Mouse (Mus musculus) right cerebral cortex, adult 18-20 months (tissue): ENCODE measurements around the gene Rnf8.
A peak's percentile ranks its signal among the peaks of the same experiment; 100 is the strongest.
"Not testable (repeated sequence)": the region's sequence is repeated elsewhere in the genome, so short reads cannot be mapped to it uniquely, and the experiment has no call there.

Source experiments
- DNase-seq: peaks from one replicate; pipeline ENCODE4 v3.0.0; 2022; ENCODE audit warnings: mixed read lengths

The Rnf8 gene

DNA sequence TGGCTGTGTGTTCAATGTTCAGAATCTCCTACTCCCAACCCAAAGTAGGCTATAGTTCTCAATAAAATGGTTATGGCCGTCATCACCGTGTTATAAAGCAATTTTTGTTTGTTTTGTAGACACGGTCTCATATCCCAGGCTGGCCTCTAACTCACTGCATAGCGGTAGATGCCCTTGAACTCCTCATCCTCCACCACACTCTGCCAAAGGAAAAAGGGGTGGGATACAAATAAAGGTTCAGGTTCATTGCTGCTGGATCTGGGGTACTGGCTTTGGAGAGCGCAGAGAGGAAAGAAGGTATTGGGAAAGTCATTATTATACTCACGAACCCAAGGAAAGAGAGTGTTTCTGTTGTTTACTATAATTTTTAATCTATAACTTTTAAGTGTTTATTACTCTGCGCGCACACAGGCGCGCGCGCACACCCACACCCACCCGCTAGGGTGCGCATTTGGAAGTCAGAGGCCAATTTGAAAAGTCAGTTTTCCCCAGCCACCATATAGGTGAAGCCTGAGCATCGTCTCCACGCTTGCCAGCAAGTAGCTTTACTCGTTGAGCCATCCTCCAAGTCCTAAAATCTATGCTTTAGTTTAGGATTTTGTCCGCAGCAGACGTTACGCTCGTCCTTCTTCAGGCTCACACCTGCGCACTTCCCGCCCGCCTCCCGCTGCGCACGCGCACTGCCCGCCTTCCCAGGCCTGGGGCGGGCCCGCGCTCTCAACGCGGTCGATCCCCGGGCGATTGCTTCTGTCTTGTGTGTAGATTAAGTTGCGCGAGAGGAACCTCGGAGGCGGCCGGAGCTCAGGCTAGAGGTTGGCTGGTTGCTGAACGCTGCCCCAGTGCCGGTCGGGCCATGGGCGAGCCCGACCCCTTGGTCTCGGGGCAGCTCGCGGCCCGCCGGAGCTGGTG, at the start of gene Rnf8, which contains the start of gene Gm28043:
TSS of gene Rnf8 (plus strand) at position 676 of the 909 bp plus-strand sequence.
TSS of gene Gm28043 (plus strand) at position 762 of the 909 bp plus-strand sequence.
- peak; percentile 93 for DNase-seq

DNA sequence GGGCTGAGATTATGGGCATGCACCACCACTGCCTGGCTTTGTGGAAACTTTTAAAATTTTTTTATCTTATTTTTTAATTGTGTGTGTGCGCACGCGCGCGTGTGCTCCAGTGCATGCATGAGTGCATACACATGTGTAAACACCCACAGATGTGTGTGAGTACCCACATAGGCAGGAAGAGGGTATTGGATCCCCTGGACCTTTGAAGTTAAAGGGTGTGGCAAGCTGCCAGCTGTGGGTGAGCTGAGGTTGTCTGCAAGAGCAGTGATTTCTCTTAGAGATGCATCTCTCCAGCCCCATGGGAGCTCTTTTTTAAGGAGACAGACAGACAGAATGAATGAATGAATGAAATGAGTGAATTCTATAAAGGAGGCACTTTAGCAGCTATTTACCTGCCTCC, 49.1 kb upstream of the Rnf8 start:
- DNase-seq: no peak

DNA sequence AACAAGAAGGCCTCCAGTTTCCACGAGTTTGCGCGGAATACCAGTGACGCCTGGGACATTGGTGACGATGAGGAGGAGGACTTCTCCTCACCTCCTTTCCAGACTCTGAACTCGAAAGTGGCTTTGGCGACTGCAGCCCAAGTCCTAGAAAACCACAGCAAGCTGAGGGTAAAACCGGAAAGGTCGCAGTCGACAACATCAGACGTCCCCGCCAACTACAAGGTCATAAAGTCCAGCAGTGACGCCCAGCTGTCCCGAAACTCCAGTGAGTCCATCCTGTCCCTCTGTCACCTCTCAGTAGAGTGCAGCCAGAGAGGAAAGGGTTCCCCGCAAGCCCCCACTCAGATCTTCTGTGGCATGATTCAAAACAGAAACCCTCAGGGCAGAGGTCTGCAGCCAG, 46.2 kb upstream of the Rnf8 start:
- DNase-seq: no peak

DNA sequence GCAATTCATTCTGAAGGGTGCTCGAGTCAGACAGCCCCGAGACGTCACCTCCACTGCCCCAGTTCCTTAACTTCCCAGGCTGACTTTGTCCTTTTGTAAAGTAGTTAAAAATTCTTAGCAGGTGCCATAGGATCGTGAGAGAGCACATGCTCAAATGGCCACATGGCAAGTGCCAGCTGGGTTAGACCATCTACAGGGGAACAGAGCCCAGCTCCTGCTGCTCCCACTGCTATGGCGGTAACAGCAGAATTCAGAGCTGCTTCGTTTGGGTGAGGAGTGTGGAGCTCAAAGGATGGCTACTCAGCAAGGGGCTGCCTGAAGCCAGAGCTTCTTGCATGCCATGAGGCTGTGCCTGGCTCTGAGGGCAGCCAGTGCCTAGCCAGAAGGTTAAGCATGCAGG, 44.8 kb upstream of the Rnf8 start:
- DNase-seq: no peak

DNA sequence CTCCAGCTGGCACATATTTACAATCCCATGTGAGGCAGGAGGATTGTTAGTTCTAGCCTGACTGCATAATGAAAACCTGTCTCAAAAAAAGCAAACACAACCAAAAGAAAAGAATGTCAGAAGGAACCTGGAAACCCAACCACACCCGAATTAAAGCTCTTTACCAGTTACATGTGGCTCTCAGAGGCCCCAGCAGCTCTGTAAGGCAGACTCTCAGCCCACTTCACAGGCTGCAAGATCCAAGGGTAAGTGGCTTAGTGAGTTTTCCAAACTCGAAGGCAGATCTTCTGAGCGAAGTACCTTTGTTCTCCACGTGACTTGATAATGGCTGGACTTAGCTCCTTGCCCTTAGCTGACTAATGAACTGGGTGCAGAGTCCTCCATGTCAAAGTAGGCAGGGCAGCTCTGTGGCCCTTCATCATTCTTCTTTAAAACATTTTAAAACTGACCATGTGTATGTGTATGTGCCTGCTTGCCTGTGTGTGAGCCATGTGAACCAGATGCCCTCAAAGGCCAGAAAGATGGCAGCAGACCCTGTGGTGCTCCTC, 34.9 kb upstream of the Rnf8 start:
- DNase-seq: no peak

DNA sequence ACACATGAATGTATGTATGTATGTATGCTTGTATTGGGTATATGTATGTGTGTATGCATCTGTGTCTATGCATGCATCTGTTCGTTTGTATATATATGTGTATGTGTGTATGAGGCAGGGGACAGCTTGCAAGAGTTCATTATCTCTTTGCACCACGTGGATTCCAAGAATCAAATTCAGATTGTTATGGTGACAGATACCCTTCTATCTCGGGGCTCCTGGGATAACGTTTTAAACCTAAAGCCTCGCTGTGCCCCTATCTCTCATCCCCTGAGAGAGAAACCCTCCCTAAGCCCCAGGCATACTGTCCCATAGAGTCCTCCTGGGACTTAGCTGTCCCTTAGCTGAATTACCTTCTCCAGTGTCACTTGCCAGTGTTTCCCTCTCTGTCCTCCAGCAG, 31.0 kb upstream of the Rnf8 start:
- no peak for DNase-seq

DNA sequence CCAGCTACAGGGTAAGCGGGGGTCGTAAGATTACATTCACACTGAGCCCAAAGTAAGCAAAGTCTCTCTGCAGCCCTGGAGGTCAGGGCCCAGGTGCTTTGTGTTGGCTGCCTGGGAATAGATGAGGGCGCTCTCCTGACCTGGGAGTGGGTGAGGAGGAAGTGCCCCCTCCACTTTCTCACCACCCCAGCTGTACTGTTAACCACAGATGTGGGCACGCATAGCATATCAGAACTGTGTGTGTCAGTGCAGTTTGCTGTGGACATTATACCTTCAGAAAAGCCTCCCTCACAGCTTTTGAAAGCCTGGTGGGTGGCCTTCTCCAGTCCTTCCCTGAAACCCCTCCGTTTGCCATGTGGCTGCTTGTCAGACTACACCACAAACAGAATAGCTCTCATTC, 30.3 kb upstream of the Rnf8 start:
- no peak for DNase-seq

DNA sequence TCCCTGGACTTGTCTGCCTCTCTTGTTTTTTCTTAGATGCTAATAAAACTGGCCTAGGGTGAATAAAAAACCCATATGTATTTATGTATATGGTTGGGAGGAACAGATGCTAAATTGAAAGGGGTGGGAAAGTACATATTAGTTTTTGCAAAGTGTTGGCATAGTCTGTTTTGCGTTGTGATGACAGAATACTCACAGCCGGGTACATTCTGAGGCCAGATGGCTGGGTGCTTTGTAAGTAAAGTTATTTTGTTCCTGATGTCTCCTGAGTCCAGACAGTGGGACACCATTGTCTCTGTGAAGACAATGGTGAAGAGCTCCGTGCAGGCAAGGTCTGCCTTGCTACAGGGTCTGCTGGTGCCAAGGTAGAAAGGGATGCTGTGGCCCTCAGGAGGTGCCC, 29.9 kb upstream of the Rnf8 start:
- DNase-seq: no peak

DNA sequence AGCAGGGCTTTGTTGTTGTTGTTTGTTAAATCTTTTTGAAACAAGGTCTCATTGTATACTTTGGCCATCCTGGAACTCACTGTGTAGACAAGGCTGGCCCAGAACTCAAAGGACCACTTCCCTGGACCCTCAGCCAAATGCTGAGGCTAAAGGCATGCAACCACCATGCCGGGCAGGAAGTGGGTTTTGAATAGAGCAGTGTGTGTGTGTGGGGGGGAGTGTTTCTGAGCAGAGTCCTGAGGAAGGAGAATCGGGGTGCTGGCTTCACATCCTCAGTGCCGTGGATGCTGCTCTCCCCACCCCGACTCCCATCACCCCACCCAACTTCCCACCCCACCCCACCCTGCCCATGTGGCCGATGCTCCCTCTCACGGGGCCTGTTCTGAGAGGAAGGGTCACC, 29.1 kb upstream of the Rnf8 start:
- no peak for DNase-seq

DNA sequence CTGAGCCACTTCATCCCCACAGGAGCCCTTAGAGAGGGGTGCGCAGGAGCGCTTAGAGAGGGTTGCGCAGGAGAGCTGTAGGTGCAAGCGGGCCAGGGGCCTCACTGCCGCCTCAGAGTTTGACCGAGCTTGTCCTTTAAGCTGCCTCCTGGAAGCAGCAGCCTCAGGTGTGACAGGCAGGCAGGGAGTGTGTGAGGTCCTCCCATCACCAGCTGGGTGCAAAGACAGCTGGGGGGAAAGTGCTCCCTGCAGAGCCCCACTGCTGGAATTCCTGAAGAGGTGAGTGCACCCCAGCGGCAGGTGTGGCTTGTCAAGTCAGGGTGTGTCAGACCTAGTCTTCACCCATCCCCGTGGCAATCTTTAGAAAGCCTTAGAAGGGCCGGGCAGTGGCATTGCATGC, 27.7 kb upstream of the Rnf8 start:
- DNase-seq: no peak

DNA sequence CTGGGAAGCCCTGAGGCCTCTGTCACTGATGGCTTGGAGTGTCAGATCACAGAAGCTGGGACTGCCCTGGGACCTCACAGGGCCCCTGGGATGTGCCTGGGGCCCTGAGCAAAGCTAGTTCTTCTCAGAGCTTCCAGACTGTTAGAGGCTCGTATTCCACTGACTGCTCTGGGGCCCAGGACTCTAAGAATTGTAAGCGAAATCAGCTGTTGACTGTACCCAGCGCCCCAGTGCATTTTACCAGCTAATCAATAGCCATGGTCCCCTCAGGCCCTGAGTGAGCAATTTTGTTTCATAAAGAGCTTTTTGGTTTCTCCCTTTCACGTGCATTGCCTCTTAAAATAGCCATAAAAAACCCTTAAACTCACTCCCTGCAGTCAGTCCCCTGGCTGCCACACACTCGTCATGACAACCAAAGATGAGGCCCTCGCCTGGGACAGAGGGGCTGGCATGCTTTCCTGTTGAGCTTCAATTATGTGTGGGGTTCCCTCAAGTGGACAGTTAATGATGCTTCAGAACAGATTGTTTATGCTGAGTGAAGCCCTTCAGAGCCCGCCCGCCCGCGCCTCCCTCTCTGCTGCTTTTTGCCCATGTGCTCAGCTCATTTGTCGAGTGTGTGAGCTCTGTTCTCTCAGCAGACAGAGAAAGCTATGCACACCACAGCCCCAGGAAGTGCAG, 25.2 kb upstream of the Rnf8 start:
- DNase-seq: peak; percentile 10

DNA sequence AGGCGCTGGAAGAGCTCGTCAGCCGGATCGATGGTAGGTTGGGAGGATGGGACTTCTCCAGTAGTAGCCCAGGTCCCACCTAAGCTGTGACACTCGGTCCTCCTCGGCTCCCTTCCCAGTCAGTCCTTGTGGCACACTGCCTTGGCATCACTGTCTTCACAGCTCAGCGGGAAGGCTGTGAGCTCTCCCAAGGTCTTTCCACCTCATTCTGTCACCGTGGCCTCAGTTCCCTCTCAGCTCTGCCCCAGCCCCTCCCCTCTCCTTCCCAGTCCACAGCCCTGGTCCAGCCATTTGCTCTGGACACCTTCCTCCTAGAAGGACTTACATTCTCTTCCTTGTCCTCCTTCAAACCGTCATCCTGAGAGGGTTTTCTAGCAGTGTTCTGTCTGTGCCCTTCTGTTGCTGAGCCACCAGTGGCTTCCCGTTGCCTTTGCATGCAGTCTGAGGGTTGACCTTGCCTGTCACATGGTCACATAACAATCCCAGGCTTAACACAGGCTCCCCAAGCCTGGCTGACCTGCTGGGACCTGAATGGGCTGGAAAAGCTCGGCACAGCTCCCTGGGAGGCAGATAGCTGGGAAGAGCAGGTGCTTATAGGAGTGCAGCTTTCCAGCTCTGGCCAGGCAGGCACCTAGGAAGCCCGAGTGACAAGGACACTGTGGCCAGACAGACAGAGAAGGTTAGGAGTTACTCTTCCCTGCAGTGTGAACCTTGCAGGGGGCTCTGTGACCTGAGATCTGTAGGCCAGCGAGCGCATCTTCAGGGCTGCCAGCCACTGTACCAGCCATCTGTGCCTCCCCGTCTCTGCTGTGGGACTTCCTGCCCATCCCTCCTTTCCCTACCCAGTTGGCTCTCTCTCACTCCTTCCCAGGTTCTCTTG, 18.5 kb upstream of the Rnf8 start:
- DNase-seq: no peak

DNA sequence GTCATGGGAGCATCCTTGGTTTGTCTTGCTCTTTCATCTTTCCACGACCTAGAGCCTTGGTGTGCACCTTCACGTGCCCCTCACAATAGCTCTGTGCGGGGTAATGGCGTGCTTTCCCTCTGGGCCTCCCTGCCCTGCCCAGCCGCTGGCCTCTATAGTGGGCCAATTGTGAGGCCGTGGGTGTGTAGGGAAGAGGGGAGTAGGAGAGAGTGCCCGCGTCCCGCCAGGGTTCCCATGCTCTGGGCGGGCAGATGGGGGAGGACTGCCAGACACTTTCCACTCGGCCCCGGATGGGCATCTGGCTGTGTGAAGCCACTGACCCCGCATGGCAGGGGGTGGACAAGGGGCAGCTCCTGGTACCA, 17.8 kb upstream of the Rnf8 start:
- no peak for DNase-seq

DNA sequence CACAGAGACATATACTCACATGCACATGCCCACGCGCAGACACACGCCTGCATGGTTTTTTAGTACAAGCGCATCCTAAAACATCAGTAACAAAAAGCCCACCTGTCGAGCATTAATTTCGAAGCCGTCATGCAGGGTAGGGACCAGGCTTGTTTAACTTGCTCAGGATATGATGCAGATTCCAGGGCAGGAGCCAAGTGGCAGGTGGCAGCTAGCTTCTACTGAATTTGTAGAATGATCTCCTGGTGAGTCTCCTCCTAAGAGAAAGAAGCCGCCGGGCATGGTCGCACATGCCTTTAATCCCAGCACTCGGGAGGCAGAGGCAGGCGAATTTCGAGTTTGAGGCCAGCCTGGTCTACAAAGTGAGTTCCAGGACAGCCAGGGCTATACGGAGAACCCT, 15.5 kb upstream of the Rnf8 start:
- DNase-seq: no peak

DNA sequence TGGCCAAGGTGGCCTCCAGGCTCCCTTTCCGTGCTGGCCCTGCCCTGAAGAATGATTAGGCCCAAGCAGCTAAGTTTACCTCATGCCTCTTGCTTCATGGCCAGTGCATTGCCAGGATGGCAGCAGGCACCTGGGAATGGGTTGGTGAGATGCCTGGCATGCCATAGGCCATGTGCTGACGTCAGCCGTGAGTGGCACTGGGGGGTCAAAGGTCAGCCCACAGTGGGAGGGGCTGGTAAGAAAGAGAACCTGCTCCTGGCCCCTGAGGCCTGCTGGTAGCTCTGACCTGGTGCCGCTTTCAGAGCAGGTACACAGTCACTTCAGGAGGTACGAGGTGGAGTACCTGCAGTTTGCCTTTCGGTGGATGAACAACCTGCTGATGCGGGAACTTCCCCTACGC, 15.1 kb upstream of the Rnf8 start:
- DNase-seq: no peak

DNA sequence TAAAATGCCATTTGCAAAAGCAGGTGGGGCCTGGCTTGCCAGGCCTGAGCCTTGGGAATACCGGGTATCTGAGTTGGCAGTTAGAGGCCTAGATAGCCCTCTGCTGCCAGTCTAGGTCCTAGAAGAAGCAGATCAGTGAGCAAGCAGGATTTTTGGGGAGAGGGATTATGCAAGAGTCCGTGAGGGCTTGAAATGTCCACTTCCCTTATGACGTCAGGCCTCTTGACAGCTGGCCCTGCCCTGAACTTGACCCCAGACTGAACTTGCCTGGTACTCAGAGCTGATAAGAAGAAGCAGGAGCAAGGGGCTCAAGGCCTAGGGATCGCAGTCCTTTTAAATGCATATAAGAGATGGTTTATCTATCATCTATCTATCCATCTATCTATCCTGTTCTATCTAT, 13.2 kb upstream of the Rnf8 start:
- no peak for DNase-seq

DNA sequence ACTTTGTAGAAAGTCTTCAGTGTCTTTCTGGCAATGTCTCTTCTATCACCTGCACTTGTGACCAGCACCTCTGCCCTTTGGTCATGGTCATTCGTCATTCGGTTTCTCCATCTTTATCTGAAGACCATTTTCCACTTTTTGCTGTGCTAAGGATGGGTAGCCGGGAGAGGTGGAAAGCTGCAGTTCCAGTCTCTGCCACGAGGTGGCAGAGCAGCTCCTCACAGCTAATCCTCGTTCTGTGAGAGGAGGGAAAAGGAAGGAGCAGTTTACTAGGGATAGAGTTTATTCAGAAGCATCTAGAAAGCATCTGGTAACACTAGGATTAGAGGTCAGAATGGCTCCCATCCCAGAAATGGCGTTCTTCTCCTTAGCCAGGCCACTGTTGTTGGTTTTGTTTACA, 11.3 kb upstream of the Rnf8 start:
- peak; percentile 69 for DNase-seq

DNA sequence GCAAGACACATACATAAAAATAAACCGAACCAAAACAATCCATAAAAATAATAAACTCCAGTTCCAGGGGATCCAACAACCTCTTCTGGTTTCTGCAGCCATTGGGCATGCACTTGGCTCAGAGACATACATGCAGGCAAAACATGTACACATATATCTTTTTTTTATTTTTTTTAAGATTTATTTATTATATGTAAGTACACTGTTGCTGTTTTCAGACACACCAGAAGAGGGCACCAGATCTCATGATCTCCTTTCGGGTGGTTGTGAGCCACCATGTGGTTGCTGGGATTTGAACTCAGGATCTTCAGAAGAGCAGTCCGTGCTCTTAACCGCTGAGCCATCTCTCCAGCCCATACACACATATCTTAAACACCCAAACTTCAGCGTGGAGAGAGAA, 1.1 kb upstream of the Rnf8 start:
- not testable (repeated sequence) for DNase-seq

DNA sequence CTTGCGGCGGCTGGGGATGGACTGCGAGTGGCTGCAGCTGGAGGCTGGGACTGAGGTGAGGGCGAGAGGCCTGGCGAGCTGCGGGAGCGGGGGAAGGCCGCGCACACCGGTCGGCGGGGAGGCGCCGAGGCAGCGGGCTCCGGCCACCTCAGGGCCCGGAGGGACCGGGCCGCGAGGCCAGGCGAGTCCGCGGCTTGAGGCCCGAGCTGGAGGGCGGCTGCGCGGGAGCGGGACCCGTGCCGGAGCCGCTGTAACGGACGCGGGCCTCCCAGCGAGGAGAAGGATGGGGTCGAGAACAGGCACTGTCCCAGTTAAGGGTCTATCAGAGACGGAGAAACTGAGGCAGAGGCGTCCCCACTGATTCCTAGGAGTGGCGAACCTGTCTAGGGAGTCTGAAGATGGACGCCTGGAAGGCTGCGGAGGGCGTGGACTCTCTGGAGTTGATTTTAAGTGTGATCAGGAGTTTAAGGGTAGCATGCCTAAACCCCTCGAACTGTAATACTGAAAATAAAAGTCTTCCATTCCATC, 498 bp downstream of the Rnf8 start:
- DNase-seq: no peak

DNA sequence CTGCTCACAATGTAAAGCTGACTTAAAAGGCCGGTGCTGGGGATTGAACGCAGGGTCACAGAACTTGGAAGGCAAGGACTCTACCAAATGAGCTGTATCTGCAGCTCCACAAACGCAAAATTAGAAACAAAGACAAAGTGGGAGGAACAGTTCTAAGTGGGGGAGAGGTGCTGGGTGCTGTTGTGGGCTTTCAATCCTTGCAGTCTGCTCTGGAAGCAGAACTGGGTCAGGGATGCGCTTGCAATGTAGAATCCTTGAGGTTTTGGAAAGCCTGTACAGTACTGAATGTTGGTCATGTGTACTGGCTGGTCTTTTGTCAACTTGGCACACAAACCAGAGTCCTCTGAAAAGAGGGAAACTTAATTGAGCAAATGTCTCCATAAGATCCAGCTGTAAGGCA, 1.0 kb downstream of the Rnf8 start:
- DNase-seq: peak; percentile 43

DNA sequence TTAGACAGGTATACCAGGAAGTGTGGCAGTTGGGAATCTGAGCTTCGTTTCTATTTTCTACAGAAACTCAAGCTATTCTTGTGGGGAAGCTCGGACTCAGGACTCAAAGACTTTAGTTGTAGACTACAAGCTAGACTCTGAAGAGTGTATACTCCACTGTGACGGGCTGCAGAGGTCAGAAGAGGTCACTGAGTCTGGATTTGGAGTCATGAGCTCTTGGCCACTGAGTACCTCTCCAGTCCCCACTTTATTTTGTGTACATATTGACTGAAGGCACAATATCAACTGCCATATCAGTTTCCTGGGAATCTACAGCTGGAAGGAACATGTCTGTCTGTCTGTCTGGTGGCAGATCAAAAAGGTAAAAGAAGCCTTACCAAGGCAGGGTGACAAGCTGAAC, 4.6 kb downstream of the Rnf8 start:
- DNase-seq: no peak

DNA sequence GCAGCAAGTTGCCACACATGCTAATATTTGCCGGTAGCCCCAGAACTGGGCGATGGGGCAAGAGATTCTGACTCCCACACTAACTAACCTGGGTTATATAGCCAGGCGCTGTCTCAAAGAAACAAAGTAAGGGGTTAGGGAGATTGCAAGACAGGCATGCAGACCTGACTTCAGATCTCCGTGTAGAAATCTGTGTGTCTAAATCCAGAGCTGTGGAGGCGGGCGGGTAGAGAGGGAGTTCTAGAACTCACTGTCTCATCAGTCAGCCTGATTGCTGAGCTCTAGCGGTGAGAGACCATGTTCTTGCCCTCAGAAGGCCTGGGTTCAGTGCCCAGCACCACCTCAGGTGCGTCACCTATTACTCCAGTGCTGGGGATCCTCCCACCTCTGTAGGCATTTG, 8.9 kb downstream of the Rnf8 start:
- DNase-seq: peak; percentile 47

DNA sequence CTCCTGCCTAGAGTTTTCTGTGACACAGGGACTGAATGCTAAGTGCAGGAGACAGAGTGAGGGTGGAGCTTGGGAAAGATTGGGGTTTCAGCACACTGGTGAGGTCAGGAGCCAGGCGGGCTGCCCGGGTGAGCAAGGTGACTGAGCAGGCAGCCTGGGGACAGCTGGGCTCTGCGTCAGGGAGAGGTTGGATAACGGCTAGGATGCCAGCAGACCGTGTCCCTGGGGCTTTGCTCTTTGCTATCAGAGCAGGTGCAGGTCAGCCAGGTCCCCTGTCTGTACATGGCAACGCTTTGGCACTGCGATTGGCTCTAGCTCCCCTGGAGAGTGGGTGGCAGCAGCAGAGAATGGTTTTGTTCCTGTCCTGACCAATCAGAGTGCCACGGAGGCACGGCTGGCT, 12.7 kb downstream of the Rnf8 start:
- DNase-seq: no peak
